Mouse (Mus musculus) left cerebral cortex, postnatal 25 days (tissue): ENCODE data around the gene Npas3. TPM values are rescaled to one million over a fixed set of nuclear protein-coding genes. Genes with fewer than 3 reads are reported as not detected.
A peak's percentile ranks its signal among the peaks of the same experiment; 100 is the strongest.

Source experiments
- DNase-seq, 2 experiments: peaks; one replicate each; pipeline ENCODE4 v3.0.0; 2022; ENCODE audit warnings: low spot score in 2 of 2, mixed read lengths in 1 of 2
- intact Hi-C: fragments of 180-260 bp; cut with DNase I; formaldehyde crosslinking; loops from one replicate; pipeline ENCODE4 v1.15.1; 2025
- total RNA-seq, 2 experiments: library from RNA; stranded (reverse); gene quantifications; 2 replicates each; pipeline ENCODE4 v1.2.3; 2021

Gene Npas3
- total RNA-seq, 2 experiments from 2014 or later, result 19.0 to 25.4 TPM

- intact Hi-C loops, result no loop called here
- no peak for DNase-seq
Measured at GRCm38 (mm10) chr12:53656301-53656700, 407.8 kb downstream of the Npas3 start.

GRCm38 (mm10) chr12:53664084-53664483 lies 415.6 kb downstream of the Npas3 start:
- intact Hi-C loops, result no loop called here
- DNase-seq, result no peak

GRCm38 (mm10) chr12:53671846-53672245 lies 423.4 kb downstream of the Npas3 start:
- intact Hi-C loops, result no loop called here
- DNase-seq, result no peak

- intact Hi-C loops, result no loop called here
- DNase-seq, result no peak
Measured at GRCm38 (mm10) chr12:53677091-53677630, 428.7 kb downstream of the Npas3 start.

GRCm38 (mm10) chr12:53678166-53678565 lies 429.7 kb downstream of the Npas3 start:
- DNase-seq, result no peak
- intact Hi-C loops, result no loop called here

GRCm38 (mm10) chr12:53679161-53679560 lies 430.7 kb downstream of the Npas3 start:
- intact Hi-C loops, result no loop called here
- DNase-seq, result no peak

- intact Hi-C loops, result no loop called here
- no peak for DNase-seq
Measured at GRCm38 (mm10) chr12:53680501-53680900, 432.0 kb downstream of the Npas3 start.

- DNase-seq, result no peak
Measured at GRCm38 (mm10) chr12:53682036-53682435, 433.6 kb downstream of the Npas3 start.

GRCm38 (mm10) chr12:53692471-53692870 lies 444.0 kb downstream of the Npas3 start:
- DNase-seq, result no peak

More at GRCm38 (mm10) chr12:53682036-53682435, 433.6 kb downstream of the Npas3 start:
- intact Hi-C loops, result no loop called here

GRCm38 (mm10) chr12:53694346-53694745 lies 445.9 kb downstream of the Npas3 start:
- no peak for DNase-seq
- intact Hi-C loops, result no loop called here

More at GRCm38 (mm10) chr12:53692471-53692870, 444.0 kb downstream of the Npas3 start:
- intact Hi-C loops, result no loop called here

GRCm38 (mm10) chr12:53695324-53695723 lies 446.8 kb downstream of the Npas3 start:
- intact Hi-C loops, result no loop called here
- no peak for DNase-seq

GRCm38 (mm10) chr12:53697645-53698044 lies 449.2 kb downstream of the Npas3 start:
- DNase-seq, result peak in 1 of 2 experiments; percentile 14
- intact Hi-C loops, result no loop called here

GRCm38 (mm10) chr12:53698483-53699227 lies 450.2 kb downstream of the Npas3 start:
- intact Hi-C loops, result no loop called here
- no peak for DNase-seq

- DNase-seq, result peak in 1 of 2 experiments; percentile 16
- intact Hi-C loops, result no loop called here
Measured at GRCm38 (mm10) chr12:53719896-53720295, 471.4 kb downstream of the Npas3 start.

GRCm38 (mm10) chr12:53722156-53722555 lies 473.7 kb downstream of the Npas3 start:
- intact Hi-C loops, result no loop called here
- DNase-seq, result no peak

GRCm38 (mm10) chr12:53722718-53723698 lies 474.5 kb downstream of the Npas3 start:
- DNase-seq, result no peak
- intact Hi-C loops, result no loop called here

- intact Hi-C loops, result no loop called here
- DNase-seq, result no peak
Measured at GRCm38 (mm10) chr12:53729275-53729674, 480.8 kb downstream of the Npas3 start.

- intact Hi-C loops, result no loop called here
- no peak for DNase-seq
Measured at GRCm38 (mm10) chr12:53738549-53739292, 490.2 kb downstream of the Npas3 start.

GRCm38 (mm10) chr12:53746653-53747052 lies 498.2 kb downstream of the Npas3 start:
- intact Hi-C loops, result no loop called here
- no peak for DNase-seq
